Mouse (Mus musculus) midbrain, embryonic 14.5 days (tissue): ENCODE measurements at regions not wholly inside any gene's neighbourhood (a gene's known extent, or its start where the extent isn't known, plus 50 kb on each side); places are given as distances from the start of the nearest gene placed in this dataset.
"Not testable (repeated sequence)": the region's sequence is repeated elsewhere in the genome, so short reads cannot be mapped to it uniquely, and the experiment has no call there.

Source experiments
- ATAC-seq: fragments of 200-750 bp; cut with Nextera tagmentation; 2 replicates; pipeline ENCODE4 v1.8.0; 2017; ENCODE audit warnings: moderate number of reproducible peaks, moderate library complexity; ENCODE audit not compliant: low FRiP score, low TSS enrichment
- DNase-seq: peaks from one replicate; pipeline ENCODE4 v3.0.0-alpha.2; 2015
- H3K27ac ChIP-seq: fragments of 300-500 bp; sonication (generic); replicated peaks from 2 replicates; pipeline ENCODE4 v1.5.1; 2014; ENCODE audit warnings: mild to moderate bottlenecking, low read depth, low read length, moderate library complexity
- H3K27me3 ChIP-seq: fragments of 300-500 bp; sonication (generic); 2 replicates; pipeline ENCODE4 v1.6.1; 2014; ENCODE audit warnings: low read length, control low read depth, mixed read lengths; ENCODE audit not compliant: control insufficient read depth, insufficient read depth
- H3K36me3 ChIP-seq: fragments of 300-500 bp; sonication (generic); 2 replicates; pipeline ENCODE4 v1.6.1; 2014; ENCODE audit warnings: low read length, control low read depth; ENCODE audit not compliant: control insufficient read depth, insufficient read depth
- H3K4me1 ChIP-seq: fragments of 300-500 bp; sonication (generic); 2 replicates; pipeline ENCODE4 v1.6.1; 2014; ENCODE audit warnings: mild to moderate bottlenecking, antibody characterized with exemption, low read length, control low read depth; ENCODE audit not compliant: control insufficient read depth, insufficient read depth
- H3K4me2 ChIP-seq: fragments of 300-500 bp; sonication (generic); 2 replicates; pipeline ENCODE4 v1.6.1; 2014; ENCODE audit warnings: mild to moderate bottlenecking, low read length, moderate library complexity
- H3K4me3 ChIP-seq: fragments of 300-500 bp; sonication (generic); replicated peaks from 2 replicates; pipeline ENCODE4 v1.5.1; 2014; ENCODE audit warnings: low read depth, low read length
- H3K9ac ChIP-seq: fragments of 300-500 bp; sonication (generic); replicated peaks from 2 replicates; pipeline ENCODE4 v1.6.1; 2014; ENCODE audit warnings: mild to moderate bottlenecking, low read length, moderate library complexity
- H3K9me3 ChIP-seq: fragments of 300-500 bp; sonication (generic); 2 replicates; pipeline ENCODE4 v1.6.1; 2016; ENCODE audit warnings: low read length, control low read depth, mixed read lengths; ENCODE audit not compliant: control insufficient read depth
- WGBS: fragments of 180-500 bp; shearing (Covaris S2); extraction: QIAGEN DNeasy Blood & Tissue Kit; methylation state at CpG from one replicate; pipeline ENCODE4 v1.1.7; 2014; 5-methylcytosine and 5-hydroxymethylcytosine counted together

- H3K9ac ChIP-seq: no peak overlapping the region
- 89% methylated on average over 3 of the region's 3 CpGs for WGBS
- no peak overlapping the region for H3K27ac ChIP-seq
- H3K4me3 ChIP-seq: no peak overlapping the region
- DNase-seq: no peak
- no peaks in the 10 kb centered on the region for H3K27me3 ChIP-seq
- no peak overlapping the region for H3K4me2 ChIP-seq
- H3K4me1 ChIP-seq: no peaks in the 10 kb centered on the region
- no peak for ATAC-seq
- H3K36me3 ChIP-seq: no peaks in the 10 kb centered on the region
- H3K9me3 ChIP-seq: no peaks in the 10 kb centered on the region
Observed at GRCm38 (mm10) chr10:14311962-14312361, 233.5 kb downstream of the Adgrg6 start.

GRCm38 (mm10) chr10:14306811-14307210 is 238.6 kb downstream of the Adgrg6 start:
- no peak for ATAC-seq
- Histone ChIP-seq H3K36me3 (no peaks in the 10 kb centered on the region), H3K4me1 (no peaks in the 10 kb centered on the region), H3K27ac (no peak overlapping the region), H3K9ac (no peak overlapping the region), H3K27me3 (no peaks in the 10 kb centered on the region), H3K9me3 (no peaks in the 10 kb centered on the region), H3K4me2 (no peak overlapping the region), H3K4me3 (no peak overlapping the region)
- 60% methylated on average over 3 of the region's 3 CpGs for WGBS
- no peak for DNase-seq

- DNase-seq (no peak), ATAC-seq (no peak)
- no peak overlapping the region for H3K4me2 ChIP-seq
- H3K27ac ChIP-seq: no peak overlapping the region
- H3K9me3 ChIP-seq: no peaks in the 10 kb centered on the region
- H3K36me3 ChIP-seq: no peaks in the 10 kb centered on the region
- no peaks in the 10 kb centered on the region for H3K4me1 ChIP-seq
- no peak overlapping the region for H3K4me3 ChIP-seq
- no peaks in the 10 kb centered on the region for H3K27me3 ChIP-seq
- no peak overlapping the region for H3K9ac ChIP-seq
Observed at GRCm38 (mm10) chr10:14303476-14303875, 242.0 kb downstream of the Adgrg6 start.

GRCm38 (mm10) chr10:14296147-14296546 is 249.3 kb downstream of the Adgrg6 start:
- Histone ChIP-seq H3K27me3 (no peaks in the 10 kb centered on the region), H3K4me1 (no peaks in the 10 kb centered on the region), H3K4me3 (no peak overlapping the region), H3K9me3 (no peaks in the 10 kb centered on the region), H3K36me3 (no peaks in the 10 kb centered on the region), H3K27ac (no peak overlapping the region), H3K4me2 (no peak overlapping the region), H3K9ac (no peak overlapping the region)
- 87% methylated on average over 4 of the region's 4 CpGs for WGBS
- ATAC-seq (no peak), DNase-seq (no peak)

GRCm38 (mm10) chr10:14292701-14293100 is 252.8 kb downstream of the Adgrg6 start:
- H3K9ac ChIP-seq, H3K27ac ChIP-seq, H3K4me2 ChIP-seq, H3K4me1 ChIP-seq, H3K36me3 ChIP-seq, ATAC-seq, H3K4me3 ChIP-seq, DNase-seq, H3K27me3 ChIP-seq, H3K9me3 ChIP-seq: not testable (repeated sequence)
- 93% methylated on average over 8 of the region's 8 CpGs for WGBS

- no peaks in the 10 kb centered on the region for H3K4me1 ChIP-seq
- H3K9me3 ChIP-seq: no peaks in the 10 kb centered on the region
- H3K4me3 ChIP-seq: no peak overlapping the region
- ATAC-seq (no peak), DNase-seq (no peak)
- no peak overlapping the region for H3K4me2 ChIP-seq
- 87% methylated on average over 4 of the region's 4 CpGs for WGBS
- no peaks in the 10 kb centered on the region for H3K27me3 ChIP-seq
- H3K9ac ChIP-seq: no peak overlapping the region
- H3K36me3 ChIP-seq: no peaks in the 10 kb centered on the region
- no peak overlapping the region for H3K27ac ChIP-seq
Observed at GRCm38 (mm10) chr10:14287551-14287950, 257.9 kb downstream of the Adgrg6 start.

- H3K27me3 ChIP-seq: no peaks in the 10 kb centered on the region
- no peaks in the 10 kb centered on the region for H3K36me3 ChIP-seq
- H3K4me3 ChIP-seq: no peak overlapping the region
- no peaks in the 10 kb centered on the region for H3K4me1 ChIP-seq
- no peaks in the 10 kb centered on the region for H3K9me3 ChIP-seq
- H3K27ac ChIP-seq: no peak overlapping the region
- 85% methylated on average over 1 of the region's 1 CpGs for WGBS
- H3K9ac ChIP-seq: no peak overlapping the region
- no peak overlapping the region for H3K4me2 ChIP-seq
- DNase-seq (no peak), ATAC-seq (no peak)
Observed at GRCm38 (mm10) chr10:14276631-14277030, 268.8 kb downstream of the Adgrg6 start.

- DNase-seq (no peak), ATAC-seq (no peak)
- Histone ChIP-seq H3K4me3 (no peak overlapping the region), H3K9ac (no peak overlapping the region), H3K9me3 (no peaks in the 10 kb centered on the region), H3K27ac (no peak overlapping the region), H3K4me2 (no peak overlapping the region), H3K36me3 (no peaks in the 10 kb centered on the region), H3K27me3 (no peaks in the 10 kb centered on the region), H3K4me1 (no peaks in the 10 kb centered on the region)
- 90% methylated on average over 1 of the region's 1 CpGs for WGBS
Observed at GRCm38 (mm10) chr10:14275477-14275876, 270.0 kb downstream of the Adgrg6 start.

- no peak overlapping the region for H3K4me3 ChIP-seq
- no peak for ATAC-seq
- no peaks in the 10 kb centered on the region for H3K4me1 ChIP-seq
- H3K27me3 ChIP-seq: no peaks in the 10 kb centered on the region
- DNase-seq: no peak
- no peak overlapping the region for H3K27ac ChIP-seq
- H3K4me2 ChIP-seq: no peak overlapping the region
- no peaks in the 10 kb centered on the region for H3K9me3 ChIP-seq
- H3K9ac ChIP-seq: no peak overlapping the region
- H3K36me3 ChIP-seq: no peaks in the 10 kb centered on the region
- WGBS: 32% methylated on average over 3 of the region's 4 CpGs
Observed at GRCm38 (mm10) chr10:14270008-14270407, 275.5 kb downstream of the Adgrg6 start.
